22 mouse cellular contexts compared by ENCODE assay signal in genomic region chr14:32093500-32094117, GRCm38 (mm10). TPM values are rescaled to one million over a fixed set of nuclear protein-coding genes. Genes with fewer than 3 reads are reported as not detected.
DNase-seq lines count a peak whose midpoint lies in the region; ATAC-seq and TF ChIP-seq lines count a peak whose summit lies in the region.
"Had no signal": no experiment of that assay in that cellular context is flagged by ENCODE, and none has a peak within 500 bp of the region (broad histone marks: within the 10 kb centered on the region; RNA-seq: fewer than 3 reads in every experiment).

No protein-coding gene starts in this region.

- no peak overlapping the region for H3K4me3 ChIP-seq in heart, embryonic 12.5 days
- no peak overlapping the region for H3K4me3 ChIP-seq in liver, embryonic 16.5 days (ENCODE audit: low read depth, low read length)
- no peak overlapping the region for H3K4me3 ChIP-seq in small intestine, adult 2 months (ENCODE audit: low read depth, low read length)
- H3K4me3 ChIP-seq: embryonic facial prominence, embryonic 15.5 days; forebrain, embryonic 15.5 days had no signal

- no peak for TF ChIP-seq POLR2A in small intestine, adult 2 months (IDR thresholded peaks at IDR 0.05; ENCODE audit: low read depth, low read length)

- peak overlapping the region; percentile 37; the same call in 1 of the 2 replicates for H3K4me2 ChIP-seq in heart, embryonic 12.5 days
- H3K4me2 ChIP-seq in liver, embryonic 16.5 days (ENCODE audit: low read depth, low read length) = no peak overlapping the region
- H3K4me2 ChIP-seq: embryonic facial prominence, embryonic 15.5 days; forebrain, embryonic 15.5 days; hindbrain, embryonic 14.5 days had no signal

- peak; percentile 74; the same call in 1 of the 2 replicates for ATAC-seq in heart, embryonic 12.5 days (ENCODE audit: insufficient number of reproducible peaks, low FRiP score)
- no peak for ATAC-seq in liver, embryonic 16.5 days (ENCODE audit: low read depth)
- ATAC-seq: forebrain, embryonic 15.5 days had no signal

- DNase-seq in thymus, postnatal 14 days = peak; percentile 14
- DNase-seq in thymus, postnatal 0 days (ENCODE audit: low spot score) = no peak
- DNase-seq in left cerebral cortex, postnatal 25 days (ENCODE audit: low spot score in 2 of 2) = no peak
- DNase-seq in adrenal gland, adult 18-20 months (ENCODE audit: low spot score in 2 of 2) = no peak
- DNase-seq: cerebellum, adult 11 months; gastrocnemius, postnatal 10 days; kidney, adult 8-10 months; lung, adult 18-20 months; lung, postnatal 4 days; right cerebral cortex, adult 18-20 months had no signal

- intact Hi-C loops in left cerebral cortex, postnatal 25 days (cut with DNase I) = no loop called here

- H3K9ac ChIP-seq in heart, embryonic 12.5 days = no peak overlapping the region; the same call in 1 of the 2 replicates
- no peak overlapping the region for H3K9ac ChIP-seq in liver, embryonic 16.5 days (ENCODE audit: low read depth, low read length)
- H3K9ac ChIP-seq: embryonic facial prominence, embryonic 15.5 days; forebrain, embryonic 15.5 days; hindbrain, embryonic 14.5 days had no signal

- peak overlapping the region; percentile 33 for H3K27ac ChIP-seq in heart, embryonic 12.5 days (ENCODE audit: poor library complexity, severe bottlenecking)
- peak overlapping the region; percentile 42 for H3K27ac ChIP-seq in liver, embryonic 16.5 days (ENCODE audit: low read length)
- peak overlapping the region; percentile 23; the same call in 1 of the 2 replicates for H3K27ac ChIP-seq in small intestine, adult 2 months (ENCODE audit: insufficient read depth, low read depth, low read length)
- H3K27ac ChIP-seq: embryonic facial prominence, embryonic 15.5 days; forebrain, embryonic 15.5 days; hindbrain, embryonic 14.5 days had no signal

- H3K9me3 ChIP-seq in heart, embryonic 12.5 days (replicated peaks) = no peaks in the 10 kb centered on the region
- no peaks in the 10 kb centered on the region for H3K9me3 ChIP-seq in liver, embryonic 16.5 days (replicated peaks; ENCODE audit: control insufficient read depth, low read length)
- H3K9me3 ChIP-seq: embryonic facial prominence, embryonic 15.5 days; forebrain, embryonic 15.5 days had no signal

- peaks cover 61% of the 10 kb centered on the region for H3K36me3 ChIP-seq in heart, embryonic 12.5 days
- H3K36me3 ChIP-seq in liver, embryonic 16.5 days (ENCODE audit: control insufficient read depth, insufficient read depth) = peaks cover 9% of the 10 kb centered on the region; the same call in 1 of the 2 replicates
- H3K36me3 ChIP-seq in small intestine, adult 2 months (ENCODE audit: control insufficient read depth, insufficient read depth, low read length) = peaks cover 37% of the 10 kb centered on the region

- no peak for TF ChIP-seq CTCF in small intestine, adult 2 months (IDR thresholded peaks at IDR 0.05; ENCODE audit: extremely low read depth, insufficient read length, insufficient replicate concordance, low read depth, low read length)

- H3K27me3 ChIP-seq in heart, embryonic 12.5 days (replicated peaks) = no peaks in the 10 kb centered on the region
- no peaks in the 10 kb centered on the region for H3K27me3 ChIP-seq in liver, embryonic 16.5 days (ENCODE audit: control insufficient read depth, insufficient read depth, low read depth, low read length)
- no peaks in the 10 kb centered on the region for H3K27me3 ChIP-seq in small intestine, adult 2 months (ENCODE audit: control insufficient read depth, insufficient read depth, low read length)
- H3K27me3 ChIP-seq: embryonic facial prominence, embryonic 15.5 days; forebrain, embryonic 15.5 days had no signal

- H3K4me1 ChIP-seq in heart, embryonic 12.5 days (replicated peaks) = peaks cover 20% of the 10 kb centered on the region
- H3K4me1 ChIP-seq in liver, embryonic 16.5 days (ENCODE audit: control insufficient read depth, low read depth, low read length) = no peaks in the 10 kb centered on the region; the same call in 1 of the 2 replicates
- no peaks in the 10 kb centered on the region for H3K4me1 ChIP-seq in small intestine, adult 2 months (ENCODE audit: control insufficient read depth, insufficient read depth, insufficient read length, low read length)
- H3K4me1 ChIP-seq: forebrain, embryonic 15.5 days had no signal

- 33% methylated on average over 11 of the region's 11 CpGs for WGBS in heart, embryonic 12.5 days
- 52% methylated on average over 11 of the region's 11 CpGs for WGBS in liver, embryonic 16.5 days (ENCODE audit: insufficient replicate concordance)
- whole genome bisulfite sequencing in small intestine, adult 2 months = 77% methylated on average over 11 of the region's 11 CpGs

RNA-seq across cellular contexts. Expression of gene Dph3, which starts 8.1 kb away (rescaled TPM):
- 88.7 and 91.6 TPM in 2 replicates for polyA plus RNA-seq in thymus, postnatal 0 days (2015; fragmentation: Nextera tagmentation; extraction: Ambion mirVana)
- polyA plus RNA-seq in heart, embryonic 12.5 days (2016; fragmentation: Nextera tagmentation; extraction: Ambion mirVana) = 71.7 and 74.5 TPM in 2 replicates
- polyA plus RNA-seq in liver, embryonic 16.5 days (2015; fragmentation: Nextera tagmentation; extraction: Ambion mirVana) = 48.0 and 60.6 TPM in 2 replicates
- polyA plus RNA-seq in small intestine, adult 2 months (2012; rRNA removed) = 7.7 and 9.0 TPM in 2 replicates
- 10 to 100 TPM; 47.2 to 48.4 TPM for total RNA-seq in left cerebral cortex, postnatal 25 days (2021)
- 10 to 100 TPM; 56.0 to 61.3 TPM for total RNA-seq in adrenal gland, adult 18-20 months (2021)

RNA-seq across cellular contexts. Expression of gene Oxnad1, which starts 8.4 kb away (rescaled TPM):
- 17.2 and 19.2 TPM in 2 replicates for polyA plus RNA-seq in thymus, postnatal 0 days (2015; fragmentation: Nextera tagmentation; extraction: Ambion mirVana)
- polyA plus RNA-seq in heart, embryonic 12.5 days (2016; fragmentation: Nextera tagmentation; extraction: Ambion mirVana) = 37.9 and 40.2 TPM in 2 replicates
- 13.0 and 16.9 TPM in 2 replicates for polyA plus RNA-seq in liver, embryonic 16.5 days (2015; fragmentation: Nextera tagmentation; extraction: Ambion mirVana)
- 6.7 and 7.2 TPM in 2 replicates for polyA plus RNA-seq in small intestine, adult 2 months (2012; rRNA removed)
- 10 to 100 TPM; 11.9 to 16.3 TPM for total RNA-seq in left cerebral cortex, postnatal 25 days (2021)
- 10 to 100 TPM; 32.5 to 45.4 TPM for total RNA-seq in adrenal gland, adult 18-20 months (2021)

RNA-seq across cellular contexts. Expression of gene Msmb, which starts 48.2 kb away (rescaled TPM):
- polyA plus RNA-seq in thymus, postnatal 0 days (2015; fragmentation: Nextera tagmentation; extraction: Ambion mirVana) = not detected in 2 replicates
- polyA plus RNA-seq in heart, embryonic 12.5 days (2016; fragmentation: Nextera tagmentation; extraction: Ambion mirVana) = not detected in 2 replicates
- polyA plus RNA-seq in liver, embryonic 16.5 days (2015; fragmentation: Nextera tagmentation; extraction: Ambion mirVana) = 0.49 TPM in 1 of 2 replicates, not detected in the other
- not detected in 2 replicates for polyA plus RNA-seq in small intestine, adult 2 months (2012; rRNA removed)
- not detected for total RNA-seq in left cerebral cortex, postnatal 25 days (2021)
- total RNA-seq in adrenal gland, adult 18-20 months (2021) = not detected
- total RNA-seq: adrenal gland, postnatal 4 days; gastrocnemius, postnatal 10 days; left cerebral cortex, postnatal 14 days; midbrain, postnatal 0 days had no signal
- polyA plus RNA-seq: cortical plate, adult 2 months; embryonic facial prominence, embryonic 15.5 days; forebrain, embryonic 15.5 days; hindbrain, embryonic 14.5 days; large intestine, adult 2 months; midbrain, postnatal 0 days; neural tube, embryonic 14.5 days had no signal
